Mouse (Mus musculus): ENCODE data around the gene Rap1gap2. TPM values are rescaled to one million over a fixed set of nuclear protein-coding genes. Genes with fewer than 3 reads are reported as not detected.

The Rap1gap2 gene
- polyA plus RNA-seq, 1 experiment: 133 TPM

DNA sequence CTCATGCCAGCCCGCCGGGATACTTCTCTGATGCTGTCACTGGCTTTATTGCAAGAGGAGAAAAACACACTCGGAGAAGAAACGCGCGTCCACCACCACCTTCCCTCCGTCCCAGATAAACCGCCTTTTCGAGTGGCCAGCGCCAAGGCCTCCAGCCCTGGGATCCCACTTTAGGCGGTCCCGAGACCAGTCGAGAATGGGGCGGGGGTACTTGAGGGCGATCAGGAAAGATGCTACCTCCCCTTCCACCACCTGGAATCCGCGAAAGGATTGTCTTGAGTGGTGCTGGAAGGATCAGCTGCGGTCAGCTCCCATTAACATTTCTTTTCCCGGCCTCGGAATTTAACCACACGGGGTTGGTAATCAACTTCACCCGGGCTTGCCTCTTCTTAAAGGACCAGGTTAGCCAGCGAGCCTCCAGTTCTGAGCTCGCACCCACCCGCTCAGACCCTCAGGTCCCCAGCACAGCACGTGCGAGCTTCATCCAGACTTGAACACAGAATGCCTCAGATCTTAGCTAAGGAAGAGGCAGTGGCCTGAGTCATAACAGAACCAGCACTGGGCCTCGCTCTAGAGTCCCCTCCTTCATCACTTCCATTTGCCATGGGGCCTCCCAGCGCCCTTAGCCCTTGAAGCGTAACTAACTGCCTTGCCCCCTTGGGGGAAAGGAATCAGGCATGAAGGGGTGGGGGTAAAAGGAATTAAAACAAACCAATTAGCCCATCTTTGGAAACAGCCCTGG, 87.3 kb downstream of the Rap1gap2 start:
- Histone ChIP-seq H3K4me3 (ENCODE audit: insufficient read depth, low read length) (peak overlapping the region; percentile 71), H3K27ac (ENCODE audit: insufficient read depth, low read length) (no peak overlapping the region), H3K4me1 (ENCODE audit: control insufficient read depth, insufficient read depth, low read length) (peaks cover 4% of the 10 kb centered on the region; the same call in 1 of the 2 replicates)
- TF ChIP-seq CTCF (IDR thresholded peaks at IDR 0.05; ENCODE audit: extremely low read depth, insufficient read depth, low read length): no peak
- no peak for TF ChIP-seq POLR2A (IDR thresholded peaks at IDR 0.05; ENCODE audit: extremely low read depth, insufficient read depth, low read length)

GRCm38 (mm10) chr11:74522487-74523209, 88.1 kb downstream of the Rap1gap2 start:
- TF ChIP-seq CTCF (IDR thresholded peaks at IDR 0.05; ENCODE audit: extremely low read depth, insufficient read depth, low read length) (no peak), POLR2A (IDR thresholded peaks at IDR 0.05; ENCODE audit: extremely low read depth, insufficient read depth, low read length) (no peak)
- no peak overlapping the region for H3K27ac ChIP-seq (ENCODE audit: insufficient read depth, low read length)
- peak overlapping the region; percentile 71 for H3K4me3 ChIP-seq (ENCODE audit: insufficient read depth, low read length)
- peaks cover 3% of the 10 kb centered on the region; the same call in 1 of the 2 replicates for H3K4me1 ChIP-seq (ENCODE audit: control insufficient read depth, insufficient read depth, low read length)

DNA sequence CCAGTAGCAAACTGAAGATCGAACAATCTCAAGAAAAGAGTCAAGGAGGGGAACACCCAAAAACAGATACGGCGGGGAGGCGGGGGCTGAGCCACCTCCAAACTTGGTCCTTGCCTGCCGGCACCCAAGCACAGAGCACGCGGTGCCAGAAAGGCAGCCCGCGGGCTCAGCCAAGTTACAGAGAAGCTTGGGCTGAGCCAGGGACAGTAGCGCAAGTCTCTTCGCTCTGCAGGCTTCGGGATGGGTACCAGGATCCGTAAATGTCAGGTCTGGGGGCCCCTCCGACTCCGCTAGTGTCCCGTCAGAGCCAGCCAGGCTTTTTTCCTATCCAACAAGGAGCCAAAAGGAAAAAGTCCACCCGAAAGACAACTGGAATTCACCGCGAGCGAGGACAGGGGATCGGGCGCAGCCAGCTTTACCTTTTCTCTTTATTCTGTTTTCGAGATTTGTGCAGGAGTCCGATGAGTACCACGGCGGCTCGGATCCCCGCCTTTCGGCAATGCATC, 88.7 kb downstream of the Rap1gap2 start:
- Histone ChIP-seq H3K4me1 (ENCODE audit: control insufficient read depth, insufficient read depth, low read length) (peaks cover 3% of the 10 kb centered on the region; the same call in 1 of the 2 replicates), H3K4me3 (ENCODE audit: insufficient read depth, low read length) (peak overlapping the region; percentile 71), H3K27ac (ENCODE audit: insufficient read depth, low read length) (no peak overlapping the region)
- TF ChIP-seq POLR2A (IDR thresholded peaks at IDR 0.05; ENCODE audit: extremely low read depth, insufficient read depth, low read length) (no peak), CTCF (IDR thresholded peaks at IDR 0.05; ENCODE audit: extremely low read depth, insufficient read depth, low read length) (no peak)

DNA sequence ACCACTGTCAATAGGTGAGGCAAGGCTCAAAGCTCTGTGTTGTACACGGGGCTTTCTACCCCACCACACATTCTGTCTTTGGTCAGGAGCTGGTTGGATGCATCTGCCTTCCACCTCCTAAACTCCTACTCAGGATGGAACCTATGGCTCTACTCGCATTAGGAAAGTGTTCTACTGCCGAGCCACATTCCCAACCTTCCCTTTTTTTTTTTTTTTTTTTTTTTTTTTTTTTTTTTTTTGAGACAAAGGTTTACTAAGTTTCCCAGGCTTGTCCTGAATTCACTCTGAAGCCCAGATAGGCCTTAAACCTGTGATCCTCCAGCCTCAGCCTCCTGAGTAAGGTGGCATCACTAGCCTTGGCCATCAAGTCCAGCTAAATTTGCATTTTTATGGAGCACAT, 90.5 kb downstream of the Rap1gap2 start:
- no peak for TF ChIP-seq POLR2A (IDR thresholded peaks at IDR 0.05; ENCODE audit: extremely low read depth, insufficient read depth, low read length)
- TF ChIP-seq CTCF (IDR thresholded peaks at IDR 0.05; ENCODE audit: extremely low read depth, insufficient read depth, low read length): no peak
- H3K4me3 ChIP-seq (ENCODE audit: insufficient read depth, low read length): no peak overlapping the region
- no peak overlapping the region for H3K27ac ChIP-seq (ENCODE audit: insufficient read depth, low read length)
- H3K4me1 ChIP-seq (ENCODE audit: control insufficient read depth, insufficient read depth, low read length): peaks cover 6% of the 10 kb centered on the region; the same call in 1 of the 2 replicates

DNA sequence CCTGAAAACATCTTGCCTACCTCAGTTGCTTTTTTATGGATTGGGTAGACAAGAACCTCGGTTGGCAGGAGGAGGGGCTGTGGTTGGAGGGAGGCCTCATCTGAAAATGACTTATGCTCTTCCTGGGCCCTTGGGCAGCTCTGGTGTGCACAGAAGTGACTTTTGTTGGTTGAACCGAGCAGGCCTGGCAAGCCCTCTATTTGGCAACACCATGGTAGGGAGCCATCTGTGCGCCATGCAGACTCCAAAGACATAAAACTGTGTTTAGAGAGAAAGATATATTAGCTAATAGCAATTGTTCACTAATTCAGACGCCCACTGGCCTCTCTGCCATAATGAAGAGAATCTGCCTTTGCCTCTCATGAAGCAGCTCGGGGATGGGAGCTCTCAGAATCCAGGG, 94.6 kb downstream of the Rap1gap2 start:
- no peak overlapping the region for H3K27ac ChIP-seq (ENCODE audit: insufficient read depth, low read length)
- TF ChIP-seq POLR2A (IDR thresholded peaks at IDR 0.05; ENCODE audit: extremely low read depth, insufficient read depth, low read length) (no peak), CTCF (IDR thresholded peaks at IDR 0.05; ENCODE audit: extremely low read depth, insufficient read depth, low read length) (no peak)
- H3K4me1 ChIP-seq (ENCODE audit: control insufficient read depth, insufficient read depth, low read length): peaks cover 4% of the 10 kb centered on the region

GRCm38 (mm10) chr11:74515046-74515445, 95.7 kb downstream of the Rap1gap2 start:
- Histone ChIP-seq H3K27ac (ENCODE audit: insufficient read depth, low read length) (no peak overlapping the region), H3K4me3 (ENCODE audit: insufficient read depth, low read length) (no peak overlapping the region), H3K4me1 (ENCODE audit: control insufficient read depth, insufficient read depth, low read length) (peaks cover 3% of the 10 kb centered on the region)
- TF ChIP-seq CTCF (IDR thresholded peaks at IDR 0.05; ENCODE audit: extremely low read depth, insufficient read depth, low read length): no peak
- no peak for TF ChIP-seq POLR2A (IDR thresholded peaks at IDR 0.05; ENCODE audit: extremely low read depth, insufficient read depth, low read length)

More for the DNA sequence above, 94.6 kb downstream of the Rap1gap2 start:
- no peak overlapping the region for H3K4me3 ChIP-seq (ENCODE audit: insufficient read depth, low read length)

- Histone ChIP-seq H3K27ac (ENCODE audit: insufficient read depth, low read length) (no peak overlapping the region), H3K4me3 (ENCODE audit: insufficient read depth, low read length) (no peak overlapping the region), H3K4me1 (ENCODE audit: control insufficient read depth, insufficient read depth, low read length) (peaks cover 3% of the 10 kb centered on the region)
- no peak for TF ChIP-seq CTCF (IDR thresholded peaks at IDR 0.05; ENCODE audit: extremely low read depth, insufficient read depth, low read length)
- no peak for TF ChIP-seq POLR2A (IDR thresholded peaks at IDR 0.05; ENCODE audit: extremely low read depth, insufficient read depth, low read length)
Observed at GRCm38 (mm10) chr11:74512595-74512994, 98.1 kb downstream of the Rap1gap2 start.

DNA sequence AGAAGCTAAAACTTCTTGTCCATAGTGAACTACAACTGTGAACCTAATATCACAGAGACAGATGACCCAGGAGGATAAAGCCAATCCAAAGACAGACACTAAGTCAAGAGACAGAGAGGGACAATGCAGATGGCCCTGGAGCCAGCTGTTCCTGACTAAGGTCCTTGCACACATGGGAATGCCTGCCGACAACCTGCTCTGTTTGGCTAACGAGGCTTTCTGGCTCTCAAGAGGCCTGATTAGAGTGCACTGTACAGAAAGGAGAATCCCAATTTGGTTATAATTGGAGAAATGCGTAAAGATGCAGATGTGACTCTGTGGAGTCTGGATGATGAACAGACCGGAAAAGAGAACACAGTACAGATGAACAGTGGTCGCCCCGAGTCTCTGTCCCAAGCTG, 104.4 kb downstream of the Rap1gap2 start:
- no peaks in the 10 kb centered on the region for H3K4me1 ChIP-seq (ENCODE audit: control insufficient read depth, insufficient read depth, low read length)
- no peak overlapping the region for H3K27ac ChIP-seq (ENCODE audit: insufficient read depth, low read length)
- TF ChIP-seq CTCF (IDR thresholded peaks at IDR 0.05; ENCODE audit: extremely low read depth, insufficient read depth, low read length) (no peak), POLR2A (IDR thresholded peaks at IDR 0.05; ENCODE audit: extremely low read depth, insufficient read depth, low read length) (no peak)
- no peak overlapping the region for H3K4me3 ChIP-seq (ENCODE audit: insufficient read depth, low read length)

DNA sequence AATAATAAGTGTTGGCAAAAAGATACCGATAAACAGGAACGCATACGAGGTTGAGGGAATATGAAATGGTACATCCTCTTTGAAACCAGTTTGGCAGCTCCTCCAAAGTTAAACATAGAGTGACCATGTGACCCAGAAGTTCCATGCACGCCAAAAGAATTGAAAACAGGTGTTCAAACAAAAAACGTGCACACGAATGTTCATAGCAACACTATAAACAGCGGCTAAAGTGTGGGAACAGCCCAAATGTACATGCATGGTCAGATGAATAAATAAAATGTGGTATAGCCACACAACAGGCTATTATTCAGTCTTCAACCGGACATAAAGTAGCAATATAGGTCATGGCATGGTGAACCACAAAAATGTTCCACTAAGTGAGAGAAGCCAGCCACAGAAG, 108.2 kb downstream of the Rap1gap2 start:
- no peak overlapping the region for H3K27ac ChIP-seq (ENCODE audit: insufficient read depth, low read length)
- peaks cover 4% of the 10 kb centered on the region; the same call in 1 of the 2 replicates for H3K4me1 ChIP-seq (ENCODE audit: control insufficient read depth, insufficient read depth, low read length)
- TF ChIP-seq POLR2A (IDR thresholded peaks at IDR 0.05; ENCODE audit: extremely low read depth, insufficient read depth, low read length) (no peak), CTCF (IDR thresholded peaks at IDR 0.05; ENCODE audit: extremely low read depth, insufficient read depth, low read length) (no peak)
- no peak overlapping the region for H3K4me3 ChIP-seq (ENCODE audit: insufficient read depth, low read length)

Measured in cortical plate, adult 2 months (tissue).